Mouse (Mus musculus): ENCODE measurements at regions not wholly inside any gene's neighbourhood (a gene's known extent, or its start where the extent isn't known, plus 50 kb on each side); places are given as distances from the start of the nearest gene placed in this dataset.

GRCm38 (mm10) chr15:67336294-67337039, 835.8 kb upstream of the Lrrc6 start:
- TF ChIP-seq CTCF (IDR thresholded peaks at IDR 0.05; ENCODE audit: control insufficient read depth, insufficient read depth, insufficient read length) (no peak), MYOD1 (IDR thresholded peaks at IDR 0.05; ENCODE audit: control insufficient read depth, insufficient read length, low read depth) (no peak), USF1 (IDR thresholded peaks at IDR 0.05; ENCODE audit: low read depth) (no peak), MAX (IDR thresholded peaks at IDR 0.05) (no peak), FOSL1 (IDR thresholded peaks at IDR 0.05; ENCODE audit: insufficient read depth, low read length, poor library complexity, severe bottlenecking) (no peak), MYOG (IDR thresholded peaks at IDR 0.05; ENCODE audit: control insufficient read depth, extremely low read depth, insufficient read length) (no peak)
